25 mouse cellular contexts compared by ENCODE assay signal in genomic region chr9:56580101-56580500, GRCm38 (mm10).
DNase-seq lines count a peak whose midpoint lies in the region; ATAC-seq lines count a peak whose summit lies in the region.
"Had no signal": no experiment of that assay in that cellular context is flagged by ENCODE, and none has a peak within 500 bp of the region (broad histone marks: within the 10 kb centered on the region; RNA-seq: fewer than 3 reads in every experiment).

No protein-coding gene starts in this region.

- 29% methylated on average over 4 of the region's 4 CpGs for WGBS in midbrain, embryonic 11.5 days
- 23% methylated on average over 4 of the region's 4 CpGs for WGBS in midbrain, embryonic 16.5 days
- 25% methylated on average over 4 of the region's 4 CpGs for WGBS in forebrain, embryonic 13.5 days
- WGBS in hindbrain, embryonic 13.5 days = 20% methylated on average over 4 of the region's 4 CpGs
- 19% methylated on average over 4 of the region's 4 CpGs for WGBS in midbrain, embryonic 15.5 days

- no peak for DNase-seq in midbrain, embryonic 11.5 days (ENCODE audit: low spot score, missing footprints)
- no peak for DNase-seq in spleen, postnatal 14 days (ENCODE audit: low spot score in 2 of 2)
- DNase-seq in urinary bladder, postnatal 36 days (ENCODE audit: low spot score in 2 of 2) = no peak
- DNase-seq: adrenal gland, adult 2 months; cerebellum, adult 18-20 months; cerebellum, postnatal 14 days; gastrocnemius, postnatal 36 days; heart, adult 2 months; heart, postnatal 4 days; kidney, adult 2 months; layer of hippocampus, adult 9-11 months; lung, adult 18-20 months; lung, postnatal 10 days; right cerebral cortex, postnatal 4 days; thymus, adult 18-20 months; thymus, postnatal 36 days had no signal

- no peak overlapping the region for H3K4me3 ChIP-seq in midbrain, embryonic 11.5 days (ENCODE audit: low read depth, low read length)
- no peak overlapping the region for H3K4me3 ChIP-seq in midbrain, embryonic 16.5 days (ENCODE audit: low read depth, low read length)
- no peak overlapping the region for H3K4me3 ChIP-seq in forebrain, embryonic 13.5 days
- no peak overlapping the region for H3K4me3 ChIP-seq in hindbrain, embryonic 13.5 days
- H3K4me3 ChIP-seq in midbrain, embryonic 15.5 days = no peak overlapping the region
- H3K4me3 ChIP-seq: heart, adult 2 months; heart, embryonic 13.5 days; limb, embryonic 13.5 days; liver, embryonic 12.5 days had no signal

- no peaks in the 10 kb centered on the region for H3K27me3 ChIP-seq in midbrain, embryonic 11.5 days (ENCODE audit: control insufficient read depth, insufficient read depth, low read length)
- H3K27me3 ChIP-seq in midbrain, embryonic 16.5 days (ENCODE audit: control insufficient read depth, insufficient read depth, low read depth, low read length) = no peaks in the 10 kb centered on the region
- peaks cover 4% of the 10 kb centered on the region; the same call in 1 of the 2 replicates for H3K27me3 ChIP-seq in forebrain, embryonic 13.5 days
- H3K27me3 ChIP-seq in hindbrain, embryonic 13.5 days = no peaks in the 10 kb centered on the region
- no peaks in the 10 kb centered on the region for H3K27me3 ChIP-seq in midbrain, embryonic 15.5 days (replicated peaks)

- H3K36me3 ChIP-seq in midbrain, embryonic 11.5 days (ENCODE audit: control insufficient read depth, insufficient read depth, low read length) = no peaks in the 10 kb centered on the region
- H3K36me3 ChIP-seq in midbrain, embryonic 16.5 days (ENCODE audit: control insufficient read depth, insufficient read depth, low read length) = no peaks in the 10 kb centered on the region
- no peaks in the 10 kb centered on the region for H3K36me3 ChIP-seq in forebrain, embryonic 13.5 days (ENCODE audit: poor library complexity, severe bottlenecking)
- H3K36me3 ChIP-seq in hindbrain, embryonic 13.5 days = no peaks in the 10 kb centered on the region
- no peaks in the 10 kb centered on the region for H3K36me3 ChIP-seq in midbrain, embryonic 15.5 days (replicated peaks)
- H3K36me3 ChIP-seq: G1E; heart, embryonic 13.5 days; limb, embryonic 13.5 days; liver, embryonic 12.5 days had no signal

- no peak overlapping the region for H3K4me2 ChIP-seq in midbrain, embryonic 11.5 days
- H3K4me2 ChIP-seq in midbrain, embryonic 16.5 days (ENCODE audit: low read length) = no peak overlapping the region
- no peak overlapping the region for H3K4me2 ChIP-seq in forebrain, embryonic 13.5 days
- H3K4me2 ChIP-seq in hindbrain, embryonic 13.5 days = no peak overlapping the region
- no peak overlapping the region for H3K4me2 ChIP-seq in midbrain, embryonic 15.5 days
- H3K4me2 ChIP-seq: heart, embryonic 13.5 days; limb, embryonic 13.5 days; liver, embryonic 12.5 days had no signal

- H3K9ac ChIP-seq in midbrain, embryonic 11.5 days (ENCODE audit: low read length) = no peak overlapping the region
- H3K9ac ChIP-seq in midbrain, embryonic 16.5 days (ENCODE audit: low read depth, low read length) = no peak overlapping the region
- H3K9ac ChIP-seq in forebrain, embryonic 13.5 days = no peak overlapping the region
- peak overlapping the region; percentile 49; the same call in 1 of the 2 replicates for H3K9ac ChIP-seq in hindbrain, embryonic 13.5 days
- no peak overlapping the region for H3K9ac ChIP-seq in midbrain, embryonic 15.5 days
- H3K9ac ChIP-seq: heart, embryonic 13.5 days; limb, embryonic 13.5 days; liver, embryonic 12.5 days had no signal

- H3K9me3 ChIP-seq in midbrain, embryonic 11.5 days (ENCODE audit: control insufficient read depth, low read length) = no peaks in the 10 kb centered on the region
- H3K9me3 ChIP-seq in midbrain, embryonic 16.5 days (replicated peaks; ENCODE audit: control insufficient read depth, low read length, poor library complexity, severe bottlenecking) = no peaks in the 10 kb centered on the region
- H3K9me3 ChIP-seq in forebrain, embryonic 13.5 days (replicated peaks) = no peaks in the 10 kb centered on the region
- H3K9me3 ChIP-seq in hindbrain, embryonic 13.5 days = no peaks in the 10 kb centered on the region
- H3K9me3 ChIP-seq in midbrain, embryonic 15.5 days = no peaks in the 10 kb centered on the region
- H3K9me3 ChIP-seq: G1E; heart, embryonic 13.5 days; limb, embryonic 13.5 days; liver, embryonic 12.5 days had no signal

- H3K27ac ChIP-seq in midbrain, embryonic 11.5 days (ENCODE audit: low read depth, low read length) = 0 out of 2 replicates have a peak overlapping the region, but pooled peaks have one; percentile 30
- no peak overlapping the region for H3K27ac ChIP-seq in midbrain, embryonic 16.5 days (ENCODE audit: low read length)
- H3K27ac ChIP-seq in forebrain, embryonic 13.5 days = 0 out of 2 replicates have a peak overlapping the region, but pooled peaks have one; percentile 14
- peak overlapping the region; percentile 32; the same call in 1 of the 2 replicates for H3K27ac ChIP-seq in hindbrain, embryonic 13.5 days
- H3K27ac ChIP-seq in midbrain, embryonic 15.5 days = no peak overlapping the region
- H3K27ac ChIP-seq: heart, adult 2 months; heart, embryonic 13.5 days; kidney, postnatal 0 days; limb, embryonic 13.5 days; liver, embryonic 12.5 days had no signal

- peak; percentile 43; the same call in 1 of the 2 replicates for ATAC-seq in midbrain, embryonic 11.5 days (ENCODE audit: low FRiP score)
- ATAC-seq in midbrain, embryonic 16.5 days = no peak; the same call in 1 of the 2 replicates
- peak; percentile 74; the same call in 1 of the 2 replicates for ATAC-seq in forebrain, embryonic 13.5 days
- ATAC-seq in hindbrain, embryonic 13.5 days (ENCODE audit: low FRiP score) = no peak
- peak; percentile 28; the same call in 1 of the 2 replicates for ATAC-seq in midbrain, embryonic 15.5 days (replicated peaks)
- ATAC-seq: liver, embryonic 12.5 days had no signal

- peaks cover 23% of the 10 kb centered on the region for H3K4me1 ChIP-seq in midbrain, embryonic 11.5 days (ENCODE audit: control insufficient read depth, insufficient read depth, low read length)
- peaks cover 19% of the 10 kb centered on the region for H3K4me1 ChIP-seq in midbrain, embryonic 16.5 days (ENCODE audit: control insufficient read depth, insufficient read depth, low read length)
- peaks cover 31% of the 10 kb centered on the region for H3K4me1 ChIP-seq in forebrain, embryonic 13.5 days
- peaks cover 54% of the 10 kb centered on the region for H3K4me1 ChIP-seq in hindbrain, embryonic 13.5 days (replicated peaks)
- peaks cover 36% of the 10 kb centered on the region for H3K4me1 ChIP-seq in midbrain, embryonic 15.5 days
- H3K4me1 ChIP-seq: limb, embryonic 13.5 days; liver, embryonic 12.5 days had no signal

Comparison
In these comparisons a context has a peak if more than half of its experiments do, and no peak if none do; other contexts are left out.
1. ATAC-seq: peak in midbrain, embryonic 11.5 days (single experiment), forebrain, embryonic 13.5 days (single experiment) and midbrain, embryonic 15.5 days (single experiment); none in midbrain, embryonic 16.5 days (single experiment) and hindbrain, embryonic 13.5 days (single experiment).
2. H3K27ac ChIP-seq: peak in midbrain, embryonic 11.5 days (single experiment), forebrain, embryonic 13.5 days (single experiment) and hindbrain, embryonic 13.5 days (single experiment); none in midbrain, embryonic 16.5 days (single experiment) and midbrain, embryonic 15.5 days (single experiment).